Mouse (Mus musculus) MEL (cell line): ENCODE results near the gene Pappa2.

ENCODE experiments used
- BHLHE40 ChIP-seq: IDR thresholded peaks from 2 replicates; pipeline ENCODE4 v1.6.1; 2012; ENCODE audit warnings: low read depth, mild to moderate bottlenecking, inconsistent platforms, low read length, improper control_type of control experiment, borderline replicate concordance
- CHD2 ChIP-seq: IDR thresholded peaks from 2 replicates; pipeline ENCODE4 v1.6.1; 2011; ENCODE audit warnings: low read length, improper control_type of control experiment
- CTCF ChIP-seq, 3 experiments: IDR thresholded peaks in 2 of 3; conservative IDR thresholded peaks in 1 of 3; 2 replicates each; pipeline ENCODE4 v1.5.1; 2011 to 2012; ENCODE audit warnings: low read length in 3 of 3, low read depth in 2 of 3, mild to moderate bottlenecking in 2 of 3, improper control_type of control experiment in 1 of 3, inconsistent platforms in 1 of 3, mixed read lengths in 1 of 3, moderate library complexity in 1 of 3; ENCODE audit not compliant: control insufficient read depth in 1 of 3, insufficient read depth in 1 of 3, poor library complexity in 1 of 3, severe bottlenecking in 1 of 3
- EP300 ChIP-seq, 2 experiments: IDR thresholded peaks; 2 replicates each; pipeline ENCODE4 v1.6.1; 2011; ENCODE audit warnings: improper control_type of control experiment in 2 of 2, low read length in 2 of 2, low read depth in 1 of 2, mild to moderate bottlenecking in 1 of 2
- ETS1 ChIP-seq: IDR thresholded peaks from 2 replicates; pipeline ENCODE4 v1.6.1; 2012; ENCODE audit warnings: low read depth, mild to moderate bottlenecking, inconsistent platforms, low read length, improper control_type of control experiment, moderate library complexity
- HCFC1 ChIP-seq: IDR thresholded peaks from 2 replicates; pipeline ENCODE4 v1.6.1; 2012; ENCODE audit warnings: low read depth, mild to moderate bottlenecking, inconsistent platforms, low read length, improper control_type of control experiment, moderate library complexity
- MEF2A ChIP-seq: IDR thresholded peaks from 2 replicates; pipeline ENCODE4 v1.6.1; 2014; ENCODE audit warnings: low read depth, mild to moderate bottlenecking, inconsistent platforms, low read length, improper control_type of control experiment; ENCODE audit not compliant: poor library complexity, insufficient replicate concordance, severe bottlenecking; ENCODE audit errors: extremely low read depth
- POLR2A ChIP-seq, 2 experiments: IDR thresholded peaks; 2 replicates each; pipeline ENCODE4 v1.6.1; 2011 to 2012; ENCODE audit warnings: low read length in 2 of 2, mild to moderate bottlenecking in 2 of 2, control low read depth in 1 of 2, improper control_type of control experiment in 1 of 2, low read depth in 1 of 2, moderate library complexity in 1 of 2; ENCODE audit not compliant: control insufficient read depth in 1 of 2, insufficient read depth in 1 of 2, poor library complexity in 1 of 2
- USF1 ChIP-seq: IDR thresholded peaks from 2 replicates; pipeline ENCODE4 v1.6.1; 2014; ENCODE audit warnings: low read depth, mild to moderate bottlenecking, inconsistent platforms, low read length, improper control_type of control experiment, moderate library complexity

GRCm38 (mm10) chr1:158740161-158740766, 240.0 kb downstream of the Pappa2 start:
- no peak for TF ChIP-seq HCFC1
- TF ChIP-seq ETS1, result no peak
- no peak for TF ChIP-seq POLR2A (IDR thresholded peaks at IDR 0.05; ENCODE audit: control insufficient read depth in 1 of 2, insufficient read depth in 1 of 2, low read depth in 1 of 2, low read length in 2 of 2, poor library complexity in 1 of 2)
- no peak for TF ChIP-seq USF1
- no peak for TF ChIP-seq CTCF (IDR thresholded peaks at IDR 0.05 in 2 of 3, conservative IDR thresholded peaks at IDR 0.05 in 1 of 3; ENCODE audit: control insufficient read depth in 1 of 3, insufficient read depth in 1 of 3, low read depth in 2 of 3, low read length in 3 of 3, poor library complexity in 1 of 3, severe bottlenecking in 1 of 3)
- TF ChIP-seq EP300 (IDR thresholded peaks at IDR 0.05; ENCODE audit: low read depth in 1 of 2, low read length in 2 of 2), result no peak
- TF ChIP-seq MEF2A, result no peak
- no peak for TF ChIP-seq BHLHE40
- no peak for TF ChIP-seq CHD2
